7 mouse cellular contexts compared by ENCODE assay signal in genomic region chr1:189867497-189867896, GRCm38 (mm10). TPM values are rescaled to one million over a fixed set of nuclear protein-coding genes. Genes with fewer than 3 reads are reported as not detected.
DNase-seq lines count a peak whose midpoint lies in the region; ATAC-seq and TF ChIP-seq lines count a peak whose summit lies in the region.

No protein-coding gene starts in this region.

- DNase-seq in adrenal gland, postnatal 10 days = peak; percentile 62
- DNase-seq in kidney, adult 2 months = peak; percentile 78
- peak; percentile 95 for DNase-seq in lung, postnatal 0 days (ENCODE audit: low spot score)
- DNase-seq in gastrocnemius, postnatal 25 days = no peak
- DNase-seq in left cerebral cortex, adult 11 months (ENCODE audit: low spot score) = no peak

- TF ChIP-seq CTCF in kidney, adult 2 months (conservative IDR thresholded peaks at IDR 0.05; ENCODE audit: insufficient read depth, insufficient read length, low read depth, low read length) = no peak
- TF ChIP-seq CTCF in lung, postnatal 0 days (IDR thresholded peaks at IDR 0.05) = no peak

- peak overlapping the region; percentile 71 for H3K27ac ChIP-seq in kidney, adult 2 months (ENCODE audit: insufficient read depth, low read depth, low read length)
- peak overlapping the region; percentile 86 for H3K27ac ChIP-seq in lung, postnatal 0 days (ENCODE audit: low read length)
- H3K27ac ChIP-seq in hindbrain, embryonic 16.5 days (ENCODE audit: low read depth, low read length) = no peak overlapping the region

- H3K9me3 ChIP-seq in lung, postnatal 0 days (ENCODE audit: low read length) = no peaks in the 10 kb centered on the region
- H3K9me3 ChIP-seq in hindbrain, embryonic 16.5 days (ENCODE audit: control insufficient read depth, low read length) = no peaks in the 10 kb centered on the region

- no peaks in the 10 kb centered on the region for H3K36me3 ChIP-seq in kidney, adult 2 months (ENCODE audit: control insufficient read depth, insufficient read depth, low read length)
- 0 out of 2 replicates have a peak, but pooled peaks cover 3% of the 10 kb centered on the region for H3K36me3 ChIP-seq in lung, postnatal 0 days (ENCODE audit: insufficient read depth, low read length)
- no peaks in the 10 kb centered on the region for H3K36me3 ChIP-seq in hindbrain, embryonic 16.5 days (ENCODE audit: control insufficient read depth, insufficient read depth, low read length)

- peak overlapping the region; percentile 7; the same call in 1 of the 2 replicates for H3K4me3 ChIP-seq in kidney, adult 2 months (ENCODE audit: insufficient read depth, low read depth, low read length)
- no peak overlapping the region for H3K4me3 ChIP-seq in lung, postnatal 0 days (ENCODE audit: low read depth, low read length)
- no peak overlapping the region for H3K4me3 ChIP-seq in hindbrain, embryonic 16.5 days (ENCODE audit: low read length)

- TF ChIP-seq EP300 in lung, postnatal 0 days (IDR thresholded peaks at IDR 0.05) = peak; percentile 84

- no peak for TF ChIP-seq POLR2A in kidney, adult 2 months (IDR thresholded peaks at IDR 0.05; ENCODE audit: low read depth, low read length)

- peak; percentile 55 for ATAC-seq in erythroid progenitor cell, adult 5-6 weeks (replicated peaks; ENCODE audit: low FRiP score, poor library complexity, severe bottlenecking)
- peak; percentile 95 for ATAC-seq in lung, postnatal 0 days
- ATAC-seq in hindbrain, embryonic 16.5 days = no peak

- no peak overlapping the region for H3K9ac ChIP-seq in lung, postnatal 0 days (replicated peaks; ENCODE audit: low read depth)
- no peak overlapping the region for H3K9ac ChIP-seq in hindbrain, embryonic 16.5 days (ENCODE audit: low read depth, low read length)

- H3K4me1 ChIP-seq in kidney, adult 2 months (ENCODE audit: control insufficient read depth, insufficient read depth, low read length) = no peaks in the 10 kb centered on the region
- peaks cover 19% of the 10 kb centered on the region for H3K4me1 ChIP-seq in lung, postnatal 0 days (ENCODE audit: insufficient read depth, low read depth, low read length)
- peaks cover 8% of the 10 kb centered on the region for H3K4me1 ChIP-seq in hindbrain, embryonic 16.5 days (ENCODE audit: control insufficient read depth, insufficient read depth, low read depth, low read length)

- no peaks in the 10 kb centered on the region for H3K27me3 ChIP-seq in kidney, adult 2 months (replicated peaks; ENCODE audit: control insufficient read depth, insufficient read depth, low read length)
- H3K27me3 ChIP-seq in lung, postnatal 0 days (replicated peaks; ENCODE audit: insufficient read depth, low read length) = no peaks in the 10 kb centered on the region
- no peaks in the 10 kb centered on the region for H3K27me3 ChIP-seq in hindbrain, embryonic 16.5 days (replicated peaks; ENCODE audit: control insufficient read depth, insufficient read depth, low read length)

- WGBS in kidney, adult 2 months = 30% methylated on average over 9 of the region's 9 CpGs
- 10% methylated on average over 9 of the region's 9 CpGs for WGBS in lung, postnatal 0 days
- WGBS in hindbrain, embryonic 16.5 days = 66% methylated on average over 9 of the region's 9 CpGs

- peak overlapping the region; percentile 40; the same call in 1 of the 2 replicates for H3K4me2 ChIP-seq in lung, postnatal 0 days (replicated peaks; ENCODE audit: low read depth, low read length)
- H3K4me2 ChIP-seq in hindbrain, embryonic 16.5 days (ENCODE audit: low read length) = no peak overlapping the region

RNA-seq across cellular contexts. Expression of gene Smyd2, which starts 54.7 kb away (rescaled TPM):
- total RNA-seq in adrenal gland, postnatal 10 days (2021) = 10 to 100 TPM; 71.2 to 81.6 TPM
- 6.3 and 13.0 TPM in 2 replicates for total RNA-seq in erythroid progenitor cell, adult 5-6 weeks (2015; ENCODE audit: low replicate concordance)
- total RNA-seq in erythroid progenitor cell, adult 5-6 weeks (2017; ENCODE audit: low replicate concordance) = 8.1 and 9.6 TPM in 2 replicates
- 42.8 and 46.3 TPM in 2 replicates for polyA plus RNA-seq in kidney, adult 2 months (2012; rRNA removed)
- 34.3 and 35.9 TPM in 2 replicates for polyA plus RNA-seq in lung, postnatal 0 days (2015; fragmentation: Nextera tagmentation; extraction: Ambion mirVana)
- total RNA-seq in gastrocnemius, postnatal 25 days (2021) = 100 to 1,000 TPM; 124 to 197 TPM
- polyA plus RNA-seq in hindbrain, embryonic 16.5 days (2015; fragmentation: Nextera tagmentation; extraction: Ambion mirVana) = 87.4 and 87.8 TPM in 2 replicates

Comparison
In these comparisons a context has a peak if more than half of its experiments do, and no peak if none do; other contexts are left out.
1. DNase-seq: peak in adrenal gland, postnatal 10 days (single experiment), kidney, adult 2 months (single experiment) and lung, postnatal 0 days (single experiment); none in gastrocnemius, postnatal 25 days (single experiment) and left cerebral cortex, adult 11 months (single experiment).
2. RNA of gene Smyd2, which starts 54.7 kb away (total RNA-seq): 124 to 197 TPM in gastrocnemius, postnatal 25 days and 71.2 to 81.6 TPM in adrenal gland, postnatal 10 days; 6.3 to 13.0 TPM in erythroid progenitor cell, adult 5-6 weeks; every median in the first group is over 4 times any median in the second.